Comparison of ENCODE assay signal across 24 mouse cellular contexts in the genomic region with DNA sequence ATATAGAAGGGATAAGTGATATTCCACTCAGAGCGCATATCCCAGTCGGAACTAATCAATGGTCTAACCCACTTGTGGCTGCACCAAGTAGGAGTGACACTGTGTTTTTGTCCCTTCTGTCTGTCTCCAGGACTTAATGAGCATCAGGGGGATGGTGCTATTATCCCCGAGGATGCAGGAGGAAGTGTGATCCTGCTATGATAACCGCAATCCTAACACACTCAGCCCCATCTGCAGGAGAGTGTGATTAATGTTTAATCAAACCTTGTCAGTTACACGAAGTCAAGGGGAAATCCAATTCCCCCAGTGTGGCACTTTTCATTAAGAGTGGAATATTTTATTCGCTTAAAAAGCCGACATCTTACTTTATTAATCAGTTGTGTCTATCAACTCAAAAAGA. TPM values are rescaled to one million over a fixed set of nuclear protein-coding genes. Genes with fewer than 3 reads are reported as not detected.
"Had no signal": no experiment of that assay in that cellular context is flagged by ENCODE, and none has a peak within 500 bp of the region (broad histone marks: within the 10 kb centered on the region; RNA-seq: fewer than 3 reads in every experiment).

No protein-coding gene starts in this region.

- H3K27ac ChIP-seq: limb, embryonic 10.5 days; limb, embryonic 13.5 days; liver, embryonic 12.5 days; liver, embryonic 15.5 days; lung, embryonic 15.5 days; stomach, embryonic 15.5 days had no signal

- DNase-seq: kidney, adult 18-20 months; kidney, adult 9 months; kidney, postnatal 14 days; kidney, postnatal 4 days; layer of hippocampus, adult 9-11 months; liver; lung, adult 18-20 months; lung, postnatal 10 days; lung, postnatal 36 days; right cerebral cortex, postnatal 25 days; spleen, adult 18-20 months; thymus, postnatal 36 days had no signal

- H3K4me3 ChIP-seq: limb, embryonic 10.5 days; limb, embryonic 13.5 days; liver, embryonic 12.5 days; liver, embryonic 15.5 days; lung, embryonic 15.5 days; megakaryocyte, embryonic 14.5 days; stomach, embryonic 15.5 days had no signal

- H3K36me3 ChIP-seq: limb, embryonic 10.5 days; limb, embryonic 13.5 days; liver, embryonic 12.5 days; liver, embryonic 15.5 days; lung, embryonic 15.5 days; stomach, embryonic 15.5 days had no signal

- H3K4me1 ChIP-seq: limb, embryonic 13.5 days; liver, embryonic 12.5 days; liver, embryonic 15.5 days; lung, embryonic 15.5 days; megakaryocyte, embryonic 14.5 days; stomach, embryonic 15.5 days had no signal

- H3K27me3 ChIP-seq: limb, embryonic 13.5 days; liver, embryonic 12.5 days; liver, embryonic 15.5 days; lung, embryonic 15.5 days; megakaryocyte, embryonic 14.5 days; stomach, embryonic 15.5 days had no signal

- H3K9ac ChIP-seq: limb, embryonic 13.5 days; liver, embryonic 12.5 days; liver, embryonic 15.5 days; lung, embryonic 15.5 days; stomach, embryonic 15.5 days had no signal

- H3K9me3 ChIP-seq: limb, embryonic 10.5 days; limb, embryonic 13.5 days; liver, embryonic 12.5 days; liver, embryonic 15.5 days; lung, embryonic 15.5 days; stomach, embryonic 15.5 days had no signal

- ATAC-seq: liver, embryonic 12.5 days; midbrain, embryonic 16.5 days had no signal

- H3K4me2 ChIP-seq: limb, embryonic 13.5 days; liver, embryonic 12.5 days; liver, embryonic 15.5 days; lung, embryonic 15.5 days; stomach, embryonic 15.5 days had no signal

RNA-seq across cellular contexts. Expression of a gene that starts 16.2 kb away (rescaled TPM):
- polyA plus RNA-seq: kidney, embryonic 16.5 days; limb, embryonic 10.5 days; liver, embryonic 12.5 days; liver, embryonic 15.5 days; midbrain, embryonic 16.5 days; neural tube, embryonic 11.5 days; neural tube, embryonic 14.5 days; urinary bladder, adult 2 months had no signal
